Mouse (Mus musculus) spleen, postnatal 4 days (tissue): ENCODE results near the gene Saxo1.
A peak's percentile ranks its signal among the peaks of the same experiment; 100 is the strongest.

Experiments
- DNase-seq, 2 experiments: peaks; one replicate each; pipeline ENCODE4 v3.0.0; 2022; ENCODE audit warnings: low spot score in 2 of 2

Saxo1 gene

GRCm38 (mm10) chr4:86558228-86558627 lies at the start of gene Saxo1:
Gene Saxo1, minus strand, starts transcription at chr4:86558328.
- DNase-seq = no peak

GRCm38 (mm10) chr4:86591304-86591703 lies 33.2 kb upstream of the Saxo1 start:
- no peak for DNase-seq

GRCm38 (mm10) chr4:86588236-86588635 lies 30.1 kb upstream of the Saxo1 start:
- peak in 1 of 2 experiments; percentile 32 for DNase-seq

- no peak for DNase-seq
These were observed 22.5 kb upstream of the Saxo1 start for GRCm38 (mm10) chr4:86580591-86580990.

DNA sequence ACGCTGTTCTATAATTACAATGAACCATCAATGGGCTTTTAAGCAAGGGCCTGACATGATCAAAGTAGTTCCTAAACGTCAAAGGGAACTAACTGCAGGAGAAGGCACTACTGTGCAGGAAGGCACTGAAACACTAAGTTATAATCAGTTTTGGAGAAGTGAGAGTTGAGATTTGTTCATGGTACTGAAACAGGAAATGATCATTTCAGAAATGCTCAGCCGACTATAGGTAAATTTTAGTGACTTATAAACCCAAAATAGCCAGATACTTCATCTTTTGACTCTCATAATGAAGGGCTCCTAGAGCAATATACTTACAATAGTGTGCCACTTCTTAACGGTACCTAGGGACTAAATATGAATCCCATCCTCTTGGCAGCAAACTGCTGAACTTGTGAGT lies 21.9 kb upstream of the Saxo1 start:
- no peak for DNase-seq

- DNase-seq = no peak
These were observed 18.6 kb upstream of the Saxo1 start for GRCm38 (mm10) chr4:86576630-86577225.

DNA sequence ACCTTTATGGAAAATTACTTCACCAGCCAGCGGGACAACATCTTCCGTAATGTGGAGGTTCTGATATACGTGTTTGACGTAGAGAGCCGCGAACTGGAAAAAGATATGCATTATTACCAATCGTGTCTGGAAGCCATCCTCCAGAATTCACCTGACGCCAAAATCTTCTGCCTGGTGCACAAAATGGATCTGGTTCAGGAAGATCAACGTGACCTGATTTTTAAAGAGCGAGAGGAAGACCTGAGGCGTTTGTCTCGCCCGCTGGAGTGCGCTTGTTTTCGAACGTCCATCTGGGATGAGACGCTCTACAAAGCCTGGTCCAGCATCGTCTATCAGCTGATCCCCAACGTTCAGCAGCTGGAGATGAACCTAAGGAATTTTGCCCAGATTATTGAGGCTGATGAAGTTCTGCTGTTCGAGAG lies 18.0 kb upstream of the Saxo1 start:
- peak in 1 of 2 experiments; percentile 14 for DNase-seq

- peak; percentile 96 to 99 for DNase-seq
These were observed 17.3 kb upstream of the Saxo1 start, which contains the start of gene Rraga for GRCm38 (mm10) chr4:86575283-86575983. Gene Rraga, plus strand, starts transcription at chr4:86575668.

GRCm38 (mm10) chr4:86574939-86575282 lies 16.8 kb upstream of the Saxo1 start:
- DNase-seq = no peak

- DNase-seq = no peak
These were observed 2.9 kb upstream of the Saxo1 start for GRCm38 (mm10) chr4:86561061-86561460.

GRCm38 (mm10) chr4:86559006-86559405 lies 878 bp upstream of the Saxo1 start:
- DNase-seq = no peak

GRCm38 (mm10) chr4:86557371-86557770 lies 757 bp downstream of the Saxo1 start:
- DNase-seq = no peak

GRCm38 (mm10) chr4:86555035-86555707 lies 3.0 kb downstream of the Saxo1 start:
- DNase-seq = no peak

- no peak for DNase-seq
These were observed 9.8 kb downstream of the Saxo1 start for GRCm38 (mm10) chr4:86548332-86548731.

GRCm38 (mm10) chr4:86545615-86546014 lies 12.5 kb downstream of the Saxo1 start:
- DNase-seq = no peak

DNA sequence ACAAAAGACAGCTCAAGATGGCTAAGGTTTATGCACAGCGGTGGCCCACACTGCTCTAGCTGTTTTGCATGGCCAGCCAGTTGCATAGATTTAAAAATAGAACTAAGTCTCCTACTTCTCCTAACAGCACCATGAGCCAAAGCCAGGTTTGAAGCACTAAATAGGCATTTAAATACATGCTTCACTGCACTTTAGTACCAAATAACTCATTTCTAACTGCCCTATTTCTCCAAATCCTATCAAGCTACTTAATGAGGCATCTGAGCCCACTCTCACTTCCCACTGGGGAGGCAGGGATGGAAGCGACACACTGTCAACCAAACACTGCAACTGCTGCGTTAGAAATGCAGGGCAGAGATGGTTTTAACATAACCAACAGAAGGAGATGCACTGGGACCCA lies 14.1 kb downstream of the Saxo1 start:
- DNase-seq = no peak

GRCm38 (mm10) chr4:86541573-86541972 lies 16.6 kb downstream of the Saxo1 start:
- DNase-seq = no peak

DNA sequence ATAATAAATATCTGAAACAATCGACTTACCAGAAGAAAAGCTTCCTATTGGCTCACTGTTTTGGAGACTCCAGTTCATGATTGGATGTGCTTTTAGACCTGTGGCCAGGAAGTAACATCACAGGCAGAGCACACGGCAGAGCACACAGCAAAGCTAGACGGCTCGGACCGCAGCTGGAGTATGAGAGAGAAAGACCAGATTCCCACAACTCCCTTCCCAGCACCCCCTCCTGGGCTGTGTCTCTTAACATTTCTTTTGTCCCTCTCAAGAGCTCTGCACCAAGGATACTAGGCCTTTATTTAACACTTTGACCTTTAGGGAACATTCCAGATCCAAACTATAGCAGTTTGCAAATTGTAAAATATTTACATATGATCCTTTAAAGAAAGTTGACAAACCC lies 19.2 kb downstream of the Saxo1 start:
- no peak for DNase-seq

DNA sequence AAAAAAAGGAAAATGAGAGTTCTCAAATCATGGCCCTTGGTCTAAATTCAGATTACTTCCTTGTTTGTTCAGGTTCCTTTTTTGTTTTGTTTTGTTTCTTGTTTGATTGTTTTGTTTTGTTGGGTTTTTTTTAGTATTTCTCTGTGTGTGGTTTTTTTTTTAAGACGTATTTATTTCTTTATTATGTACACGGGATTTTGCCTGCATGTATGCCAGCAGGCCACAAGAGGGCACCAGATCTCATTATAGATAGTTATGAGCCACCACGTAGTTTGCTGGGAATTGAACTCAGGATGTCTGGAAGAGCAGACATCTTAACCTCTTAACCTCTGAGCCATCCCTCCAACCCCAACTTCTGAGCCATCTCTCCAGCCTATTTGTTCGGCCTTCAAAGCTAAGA lies 20.2 kb downstream of the Saxo1 start:
- no peak for DNase-seq

- no peak for DNase-seq
These were observed 24.0 kb downstream of the Saxo1 start for GRCm38 (mm10) chr4:86534091-86534481.

DNA sequence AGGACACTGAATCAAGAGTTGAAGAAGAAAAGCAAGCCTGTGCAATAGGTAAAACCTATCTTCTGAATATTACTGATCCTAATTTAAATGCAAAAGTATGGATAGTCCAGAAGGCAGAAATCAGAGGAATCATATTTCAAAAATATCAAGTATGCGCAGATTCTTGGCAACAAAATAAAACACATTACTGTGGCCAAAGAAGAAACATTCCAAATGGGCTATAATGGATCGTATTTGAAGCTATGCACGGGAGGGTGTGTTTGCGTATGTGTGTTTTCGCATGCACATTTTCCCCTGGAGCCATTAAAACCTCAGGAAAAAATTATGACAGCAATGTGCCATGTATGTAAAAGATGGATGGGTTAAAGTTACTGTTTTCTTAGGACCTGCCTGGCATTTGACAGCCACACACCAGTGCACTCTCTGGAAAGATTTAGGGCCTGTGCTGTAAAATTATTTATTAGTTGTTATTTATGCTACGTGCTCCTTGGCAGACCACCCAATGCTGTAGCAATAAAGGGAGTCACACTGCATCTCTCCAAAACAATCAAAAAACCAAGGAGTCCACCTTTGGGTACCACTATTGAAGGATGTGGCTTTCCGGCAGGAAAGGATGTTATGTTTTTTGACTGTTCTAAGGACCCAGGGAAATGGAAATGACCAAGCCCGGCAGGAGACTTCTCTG lies 24.6 kb downstream of the Saxo1 start:
- DNase-seq = no peak

DNA sequence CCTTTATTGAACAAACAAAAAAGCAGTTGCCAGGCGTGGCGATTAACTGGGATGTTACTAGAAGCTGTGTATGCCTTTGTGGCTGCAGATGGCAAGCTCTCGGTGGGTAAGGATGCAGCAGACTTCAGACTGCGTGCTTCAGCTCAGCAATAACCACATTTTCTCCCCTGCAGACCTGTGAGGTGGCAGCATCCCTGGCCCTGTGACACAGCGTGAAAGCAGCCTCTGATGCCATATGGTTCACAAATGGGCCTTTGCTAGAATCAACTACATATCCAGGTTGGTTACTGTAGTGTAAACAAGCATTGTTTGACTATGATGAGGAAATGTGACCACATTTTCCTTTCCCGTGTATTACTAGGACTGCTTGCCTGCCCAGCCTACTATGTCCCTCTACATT lies 29.0 kb downstream of the Saxo1 start:
- no peak for DNase-seq
